ENCODE assay signal across 8 mouse cellular contexts in the genomic region with DNA sequence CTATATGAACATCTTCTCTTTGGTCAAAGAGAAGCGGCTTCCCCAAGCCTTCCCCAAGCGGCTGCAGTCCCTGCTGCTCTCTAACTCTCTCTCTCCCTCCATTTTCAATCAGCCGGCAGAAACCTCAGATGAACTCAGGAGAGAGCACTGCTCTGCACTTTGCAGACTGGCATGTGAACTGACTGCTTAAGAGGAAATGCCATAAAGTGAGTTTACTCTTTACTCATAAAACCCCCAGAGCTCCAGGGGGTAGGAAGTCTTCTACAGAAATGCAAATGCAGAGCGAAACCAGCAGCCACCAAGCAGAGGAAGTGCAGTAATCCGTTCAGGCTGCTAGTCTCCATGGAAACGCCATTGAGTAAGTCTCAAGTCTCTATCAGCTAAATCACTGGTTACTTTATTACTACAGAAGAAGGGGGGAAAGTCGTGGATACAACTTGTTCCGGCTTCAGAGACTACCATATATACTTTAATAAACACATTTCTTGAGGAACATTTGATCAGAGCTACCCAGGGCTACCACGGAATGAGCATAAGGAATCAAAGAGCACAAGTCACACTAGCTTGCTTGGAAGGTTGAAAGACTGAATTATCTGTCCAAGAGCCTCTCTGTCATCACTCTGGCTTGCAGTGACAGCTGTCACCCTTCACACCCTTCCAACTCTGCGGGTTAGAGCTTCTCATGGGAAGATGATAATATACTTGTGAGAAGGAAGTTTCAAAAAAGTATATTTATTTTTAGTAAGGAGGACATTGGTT. TPM values are rescaled to one million over a fixed set of nuclear protein-coding genes. Genes with fewer than 3 reads are reported as not detected.
DNase-seq lines count a peak whose midpoint lies in the region; ATAC-seq lines count a peak whose summit lies in the region.

No protein-coding gene starts in this region.

- H3K27ac ChIP-seq in embryonic facial prominence, embryonic 15.5 days (replicated peaks) = peak overlapping the region; percentile 63; the same call in 1 of the 2 replicates
- peak overlapping the region; percentile 74 for H3K27ac ChIP-seq in hindbrain, embryonic 10.5 days

- peak overlapping the region; percentile 43 for H3K4me2 ChIP-seq in embryonic facial prominence, embryonic 15.5 days (replicated peaks)

- peak overlapping the region; percentile 14; the same call in 1 of the 2 replicates for H3K4me3 ChIP-seq in embryonic facial prominence, embryonic 15.5 days (replicated peaks)
- peak overlapping the region; percentile 40 for H3K4me3 ChIP-seq in hindbrain, embryonic 10.5 days

- H3K4me1 ChIP-seq in embryonic facial prominence, embryonic 15.5 days = peaks cover 10% of the 10 kb centered on the region; the same call in 1 of the 2 replicates
- H3K4me1 ChIP-seq in hindbrain, embryonic 10.5 days (replicated peaks) = peaks cover 18% of the 10 kb centered on the region

- H3K27me3 ChIP-seq in embryonic facial prominence, embryonic 15.5 days = no peaks in the 10 kb centered on the region
- no peaks in the 10 kb centered on the region for H3K27me3 ChIP-seq in hindbrain, embryonic 10.5 days (ENCODE audit: insufficient read depth, poor library complexity, severe bottlenecking)

- ATAC-seq in embryonic facial prominence, embryonic 15.5 days (ENCODE audit: insufficient number of reproducible peaks, low FRiP score, low TSS enrichment, low read depth) = peak; percentile 75; the same call in 1 of the 2 replicates

- no peaks in the 10 kb centered on the region for H3K36me3 ChIP-seq in embryonic facial prominence, embryonic 15.5 days
- H3K36me3 ChIP-seq in hindbrain, embryonic 10.5 days = 0 out of 2 replicates have a peak, but pooled peaks cover 5% of the 10 kb centered on the region

- WGBS in embryonic facial prominence, embryonic 15.5 days = 6% methylated on average over 10 of the region's 10 CpGs
- 5% methylated on average over 10 of the region's 10 CpGs for WGBS in hindbrain, embryonic 10.5 days

- DNase-seq in urinary bladder, postnatal 14 days (ENCODE audit: low spot score) = peak; percentile 32
- DNase-seq in urinary bladder, adult 2 months (ENCODE audit: low spot score) = no peak
- DNase-seq in hindbrain, embryonic 10.5 days (ENCODE audit: low spot score) = peak; percentile 46
- DNase-seq in layer of hippocampus, adult 8-10 months (ENCODE audit: low spot score in 2 of 2) = peak; percentile 23 to 37
- DNase-seq in lung, postnatal 14 days = peak; percentile 32
- peak; percentile 66 for DNase-seq in retina, postnatal 1 day
- no peak for DNase-seq in urinary bladder, adult 18-20 months (ENCODE audit: low spot score in 2 of 2)

- no peak overlapping the region for H3K9ac ChIP-seq in embryonic facial prominence, embryonic 15.5 days

- no peaks in the 10 kb centered on the region for H3K9me3 ChIP-seq in embryonic facial prominence, embryonic 15.5 days (replicated peaks)
- no peaks in the 10 kb centered on the region for H3K9me3 ChIP-seq in hindbrain, embryonic 10.5 days

RNA-seq across cellular contexts. Expression of a gene that starts 38.8 kb away (rescaled TPM):
- 21.6 and 21.8 TPM in 2 replicates for polyA plus RNA-seq in urinary bladder, adult 2 months (2012; rRNA removed)
- polyA plus RNA-seq in embryonic facial prominence, embryonic 15.5 days (2015; fragmentation: Nextera tagmentation; extraction: Ambion mirVana) = 15.3 and 17.5 TPM in 2 replicates
- 7.5 and 9.0 TPM in 2 replicates for polyA plus RNA-seq in hindbrain, embryonic 10.5 days (2016; fragmentation: Nextera tagmentation; extraction: Ambion mirVana)
- total RNA-seq in layer of hippocampus, adult 8-10 months (2022) = 1 to 10 TPM; 4.7 to 7.0 (median 6.3) TPM

Comparison
In these comparisons a context has a peak if more than half of its experiments do, and no peak if none do; other contexts are left out.
1. DNase-seq: peak in urinary bladder, postnatal 14 days (single experiment), hindbrain, embryonic 10.5 days (single experiment), layer of hippocampus, adult 8-10 months (2 of 2), lung, postnatal 14 days (single experiment) and retina, postnatal 1 day (single experiment); none in urinary bladder, adult 2 months (single experiment) and urinary bladder, adult 18-20 months (0 of 2).